Mouse (Mus musculus) gastrocnemius, postnatal 36 days (tissue): ENCODE results near the gene Evi2. TPM values are rescaled to one million over a fixed set of nuclear protein-coding genes. Genes with fewer than 3 reads are reported as not detected.

Experiments
- total RNA-seq, 2 experiments: library from RNA; stranded (reverse); gene quantifications; 2 replicates each; pipeline ENCODE4 v1.2.3; 2021

Gene Evi2
- total RNA-seq, 2 experiments from 2014 or later = 0.08 TPM; not detected in 1

Other genes starting within 250 kb of the Evi2 start
- not detected for gene Gm9964, start 233.7 kb downstream of the Evi2 start, total RNA-seq
- 10 to 100 TPM; 16.4 to 17.1 TPM for gene Nf1, start 190.9 kb downstream of the Evi2 start, total RNA-seq
- not detected for gene Omg, start 26.5 kb downstream of the Evi2 start, total RNA-seq
- under 1 TPM; 0.76 to 0.87 TPM for gene Evi2b, start 6.8 kb downstream of the Evi2 start, total RNA-seq
- 1 to 10 TPM; 3.7 to 4.0 TPM for gene Evi2a, start within 50 bp of the Evi2 start, total RNA-seq
- gene Rab11fip4, start 60.6 kb upstream of the Evi2 start, total RNA-seq = under 1 TPM; 0.44 to 0.77 TPM